Mouse (Mus musculus): ENCODE data around the gene Hist1h2ab. TPM values are rescaled to one million over a fixed set of nuclear protein-coding genes. Genes with fewer than 3 reads are reported as not detected.
A peak's percentile ranks its signal among the peaks of the same experiment; 100 is the strongest.

Gene Hist1h2ab
- total RNA-seq, 1 experiment from 2014 or later = 1,437 TPM

GRCm38 (mm10) chr13:23746201-23747080, 4.5 kb upstream of the Hist1h2ab start, which contains the start of gene Hist1h2bb:
Gene Hist1h2bb (plus strand): TSS chr13:23746734.
- ATAC-seq (replicated peaks in 1 of 2; ENCODE audit: insufficient read depth in 1 of 2, low FRiP score in 2 of 2, low TSS enrichment in 1 of 2, low read depth in 1 of 2, poor library complexity in 2 of 2, severe bottlenecking in 2 of 2) = peak; percentile 81 to 87

- ATAC-seq (replicated peaks in 1 of 2; ENCODE audit: insufficient read depth in 1 of 2, low FRiP score in 2 of 2, low TSS enrichment in 1 of 2, low read depth in 1 of 2, poor library complexity in 2 of 2, severe bottlenecking in 2 of 2) = no peak
These were observed 3.6 kb upstream of the Hist1h2ab start for GRCm38 (mm10) chr13:23747081-23747891.

- no peak for ATAC-seq (replicated peaks in 1 of 2; ENCODE audit: insufficient read depth in 1 of 2, low FRiP score in 2 of 2, low TSS enrichment in 1 of 2, low read depth in 1 of 2, poor library complexity in 2 of 2, severe bottlenecking in 2 of 2)
These were observed 3.0 kb upstream of the Hist1h2ab start for GRCm38 (mm10) chr13:23747892-23748288.

- no peak for ATAC-seq (replicated peaks in 1 of 2; ENCODE audit: insufficient read depth in 1 of 2, low FRiP score in 2 of 2, low TSS enrichment in 1 of 2, low read depth in 1 of 2, poor library complexity in 2 of 2, severe bottlenecking in 2 of 2)
These were observed 1.3 kb upstream of the Hist1h2ab start for GRCm38 (mm10) chr13:23749563-23750121.

GRCm38 (mm10) chr13:23751478-23751956, 591 bp downstream of the Hist1h2ab start:
- ATAC-seq (replicated peaks in 1 of 2; ENCODE audit: insufficient read depth in 1 of 2, low FRiP score in 2 of 2, low TSS enrichment in 1 of 2, low read depth in 1 of 2, poor library complexity in 2 of 2, severe bottlenecking in 2 of 2) = no peak; a peak in 1 of 4 replicates

- peak; percentile 61 for ATAC-seq (replicated peaks in 1 of 2; ENCODE audit: insufficient read depth in 1 of 2, low FRiP score in 2 of 2, low TSS enrichment in 1 of 2, low read depth in 1 of 2, poor library complexity in 2 of 2, severe bottlenecking in 2 of 2)
These were observed 1.3 kb downstream of the Hist1h2ab start, which contains the start of gene Hist1h3b for GRCm38 (mm10) chr13:23752067-23752741. Gene Hist1h3b (plus strand): TSS chr13:23752267.

- ATAC-seq (replicated peaks in 1 of 2; ENCODE audit: insufficient read depth in 1 of 2, low FRiP score in 2 of 2, low TSS enrichment in 1 of 2, low read depth in 1 of 2, poor library complexity in 2 of 2, severe bottlenecking in 2 of 2) = no peak
These were observed 1.8 kb downstream of the Hist1h2ab start for GRCm38 (mm10) chr13:23752742-23753172.

GRCm38 (mm10) chr13:23753314-23754078, 2.6 kb downstream of the Hist1h2ab start:
- no peak for ATAC-seq (replicated peaks in 1 of 2; ENCODE audit: insufficient read depth in 1 of 2, low FRiP score in 2 of 2, low TSS enrichment in 1 of 2, low read depth in 1 of 2, poor library complexity in 2 of 2, severe bottlenecking in 2 of 2)

- ATAC-seq (replicated peaks in 1 of 2; ENCODE audit: insufficient read depth in 1 of 2, low FRiP score in 2 of 2, low TSS enrichment in 1 of 2, low read depth in 1 of 2, poor library complexity in 2 of 2, severe bottlenecking in 2 of 2) = no peak
These were observed 4.1 kb downstream of the Hist1h2ab start for GRCm38 (mm10) chr13:23755000-23755399.

GRCm38 (mm10) chr13:23756790-23757189, 5.9 kb downstream of the Hist1h2ab start, which contains the start of gene Hist1h4b:
Gene Hist1h4b (plus strand): TSS chr13:23757013.
- peak; percentile 38 to 60 for ATAC-seq (replicated peaks in 1 of 2; ENCODE audit: insufficient read depth in 1 of 2, low FRiP score in 2 of 2, low TSS enrichment in 1 of 2, low read depth in 1 of 2, poor library complexity in 2 of 2, severe bottlenecking in 2 of 2)

GRCm38 (mm10) chr13:23757211-23757773, 6.4 kb downstream of the Hist1h2ab start:
- no peak for ATAC-seq (replicated peaks in 1 of 2; ENCODE audit: insufficient read depth in 1 of 2, low FRiP score in 2 of 2, low TSS enrichment in 1 of 2, low read depth in 1 of 2, poor library complexity in 2 of 2, severe bottlenecking in 2 of 2)

- no peak for ATAC-seq (replicated peaks in 1 of 2; ENCODE audit: insufficient read depth in 1 of 2, low FRiP score in 2 of 2, low TSS enrichment in 1 of 2, low read depth in 1 of 2, poor library complexity in 2 of 2, severe bottlenecking in 2 of 2)
These were observed 7.0 kb downstream of the Hist1h2ab start for GRCm38 (mm10) chr13:23757921-23758320.

- ATAC-seq (replicated peaks in 1 of 2; ENCODE audit: insufficient read depth in 1 of 2, low FRiP score in 2 of 2, low TSS enrichment in 1 of 2, low read depth in 1 of 2, poor library complexity in 2 of 2, severe bottlenecking in 2 of 2) = no peak
These were observed 8.4 kb downstream of the Hist1h2ab start for GRCm38 (mm10) chr13:23759251-23759771.

- no peak for ATAC-seq (replicated peaks in 1 of 2; ENCODE audit: insufficient read depth in 1 of 2, low FRiP score in 2 of 2, low TSS enrichment in 1 of 2, low read depth in 1 of 2, poor library complexity in 2 of 2, severe bottlenecking in 2 of 2)
These were observed 9.0 kb downstream of the Hist1h2ab start for GRCm38 (mm10) chr13:23759916-23760239.

GRCm38 (mm10) chr13:23760240-23760971, 9.5 kb downstream of the Hist1h2ab start:
- ATAC-seq (replicated peaks in 1 of 2; ENCODE audit: insufficient read depth in 1 of 2, low FRiP score in 2 of 2, low TSS enrichment in 1 of 2, low read depth in 1 of 2, poor library complexity in 2 of 2, severe bottlenecking in 2 of 2) = no peak
